Mouse (Mus musculus): ENCODE measurements at regions not wholly inside any gene's neighbourhood (a gene's known extent, or its start where the extent isn't known, plus 50 kb on each side); places are given as distances from the start of the nearest gene placed in this dataset.

- DNase-seq, result peak in 1 of 2 experiments; percentile 14
These were observed 205.7 kb downstream of the Rpap3 start for GRCm38 (mm10) chr15:97499821-97500385.

DNA sequence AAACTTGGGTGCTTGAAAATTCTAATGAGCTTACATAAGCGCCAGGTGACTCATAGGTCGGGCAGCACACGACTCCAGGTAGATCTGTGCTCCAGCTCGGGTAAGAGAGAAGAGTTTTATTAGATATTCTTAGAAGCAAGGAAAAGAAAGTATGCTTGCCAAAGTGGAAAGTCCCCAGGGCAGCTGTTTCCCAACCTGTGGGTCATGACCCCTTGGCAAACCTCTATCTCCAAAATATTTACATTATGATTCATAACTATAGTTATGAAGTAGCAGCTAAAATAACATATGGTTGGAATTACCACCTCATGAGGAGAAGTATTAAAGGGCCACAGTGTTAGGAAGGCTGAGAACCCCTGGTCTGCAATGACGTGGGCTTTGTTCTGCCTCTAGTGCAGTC lies 206.4 kb downstream of the Rpap3 start:
- DNase-seq, result no peak

DNA sequence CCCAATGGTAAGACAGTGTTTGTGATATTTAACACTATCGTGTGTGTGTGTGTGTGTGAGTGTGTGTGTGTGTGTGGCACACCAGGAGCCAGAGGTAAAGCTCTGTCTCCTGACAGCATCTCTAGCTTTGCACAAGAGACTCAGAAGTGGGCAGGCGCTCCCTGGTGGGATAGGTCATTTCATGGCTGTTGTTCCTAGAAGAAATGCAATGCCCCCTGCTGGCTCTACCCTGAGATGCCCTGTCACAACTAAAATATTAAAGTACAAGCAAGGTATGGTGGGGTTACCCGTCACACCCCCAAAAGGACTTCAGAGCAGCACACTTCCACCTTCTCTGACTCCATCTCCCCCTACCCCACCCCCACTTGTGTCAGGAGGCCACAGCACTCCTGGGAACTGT lies 207.2 kb downstream of the Rpap3 start:
- DNase-seq, result no peak

DNA sequence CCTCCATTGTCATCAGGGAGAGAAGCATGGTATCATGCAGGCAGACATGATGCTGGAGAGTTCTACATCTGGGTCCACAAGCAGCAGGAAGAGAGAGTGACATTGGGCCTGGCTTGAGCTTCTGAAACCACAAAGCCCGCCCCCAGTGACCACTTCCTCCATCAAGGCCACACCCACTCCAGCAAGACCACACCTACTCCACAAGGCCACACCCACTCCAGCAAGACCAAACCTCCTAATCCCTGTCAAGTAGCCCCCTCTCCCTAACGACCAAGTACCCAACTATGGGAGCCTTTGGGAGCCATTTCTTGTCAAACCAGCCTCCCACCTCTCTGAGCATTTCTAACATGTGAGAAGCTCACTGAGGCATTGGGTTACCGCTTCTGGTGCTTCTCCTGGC lies 209.6 kb downstream of the Rpap3 start:
- DNase-seq, result no peak

- no peak for DNase-seq
These were observed 212.3 kb downstream of the Rpap3 start for GRCm38 (mm10) chr15:97493340-97493739.

DNA sequence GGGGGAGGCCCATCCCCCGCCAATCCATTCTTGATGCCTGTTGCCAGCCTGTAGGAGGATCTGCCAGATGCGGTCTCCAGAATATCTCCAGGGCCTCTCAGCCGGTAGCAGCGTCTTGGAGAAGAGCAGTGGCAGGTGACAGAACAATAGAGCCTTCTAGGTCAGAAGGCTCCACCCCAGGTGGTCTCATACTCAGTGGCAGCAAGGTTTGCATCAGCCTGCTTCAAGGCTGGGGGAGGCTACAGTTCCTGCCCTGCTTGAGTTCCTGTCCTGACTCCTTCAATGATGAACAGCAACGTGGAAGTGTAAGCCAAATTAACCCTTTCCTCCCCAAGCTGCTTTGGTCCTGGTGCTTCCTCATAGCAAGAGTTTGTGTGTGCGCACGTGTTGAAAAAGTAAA lies 213.8 kb downstream of the Rpap3 start:
- DNase-seq, result no peak

DNA sequence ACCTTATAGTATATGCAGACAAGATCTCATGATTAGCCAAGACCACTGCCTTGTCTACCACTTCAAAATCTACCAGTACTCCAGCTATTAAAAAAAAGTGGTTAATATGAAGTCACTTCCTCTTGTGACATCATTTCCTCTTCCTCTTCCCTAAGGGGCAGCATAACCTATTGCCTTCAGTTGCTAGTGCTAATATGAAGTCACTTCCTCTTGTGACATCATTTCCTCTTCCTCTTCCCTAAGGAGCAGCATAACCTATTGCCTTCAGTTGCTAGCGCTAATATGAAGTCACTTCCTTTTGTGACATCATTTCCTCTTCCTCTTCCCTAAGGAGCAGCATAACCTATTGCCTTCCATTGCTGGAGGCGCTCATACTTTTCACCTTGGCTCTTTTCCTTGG lies 218.2 kb downstream of the Rpap3 start:
- DNase-seq, result no peak

DNA sequence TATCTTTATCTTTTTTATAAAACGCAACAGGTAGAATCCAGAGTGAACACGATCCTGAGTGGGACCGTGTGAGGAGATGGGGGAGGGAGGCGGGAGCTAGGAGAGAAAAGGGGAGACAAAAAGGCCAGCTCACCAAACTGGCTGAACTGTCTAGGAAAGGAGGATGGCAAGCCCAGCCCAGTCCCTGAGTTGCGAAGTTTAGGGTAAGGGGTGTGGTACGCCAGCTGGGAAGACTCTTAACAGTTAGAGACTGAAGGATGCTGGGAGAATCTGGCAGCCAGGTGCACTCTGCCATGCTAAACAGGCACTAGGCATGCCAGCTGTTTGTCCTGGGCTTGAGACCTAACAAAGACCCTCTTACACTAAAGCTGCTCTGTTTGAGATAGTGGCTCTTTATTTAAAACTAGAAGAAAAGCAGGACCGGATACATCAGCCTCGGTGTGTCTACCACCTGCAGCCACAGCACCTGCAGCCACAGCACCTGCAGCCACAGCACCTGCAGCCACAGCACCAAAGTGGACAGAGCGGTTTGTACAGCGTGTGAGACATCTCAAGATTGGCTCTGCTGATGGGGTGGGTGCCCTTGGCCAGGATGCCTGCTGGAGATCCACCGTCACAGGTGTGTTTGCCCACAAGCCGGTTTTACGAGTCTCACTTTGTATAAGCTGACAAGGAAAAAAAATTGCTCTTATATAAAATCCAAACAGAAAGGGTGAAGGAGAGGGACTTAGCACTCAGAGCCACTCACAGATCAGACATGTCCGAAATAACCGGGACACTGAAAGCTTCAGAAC lies 225.1 kb upstream of the Amigo2 start:
- no peak for DNase-seq

- DNase-seq, result no peak
These were observed 224.4 kb upstream of the Amigo2 start for GRCm38 (mm10) chr15:97471476-97471875.

GRCm38 (mm10) chr15:97469684-97470344 lies 222.7 kb upstream of the Amigo2 start:
- no peak for DNase-seq

DNA sequence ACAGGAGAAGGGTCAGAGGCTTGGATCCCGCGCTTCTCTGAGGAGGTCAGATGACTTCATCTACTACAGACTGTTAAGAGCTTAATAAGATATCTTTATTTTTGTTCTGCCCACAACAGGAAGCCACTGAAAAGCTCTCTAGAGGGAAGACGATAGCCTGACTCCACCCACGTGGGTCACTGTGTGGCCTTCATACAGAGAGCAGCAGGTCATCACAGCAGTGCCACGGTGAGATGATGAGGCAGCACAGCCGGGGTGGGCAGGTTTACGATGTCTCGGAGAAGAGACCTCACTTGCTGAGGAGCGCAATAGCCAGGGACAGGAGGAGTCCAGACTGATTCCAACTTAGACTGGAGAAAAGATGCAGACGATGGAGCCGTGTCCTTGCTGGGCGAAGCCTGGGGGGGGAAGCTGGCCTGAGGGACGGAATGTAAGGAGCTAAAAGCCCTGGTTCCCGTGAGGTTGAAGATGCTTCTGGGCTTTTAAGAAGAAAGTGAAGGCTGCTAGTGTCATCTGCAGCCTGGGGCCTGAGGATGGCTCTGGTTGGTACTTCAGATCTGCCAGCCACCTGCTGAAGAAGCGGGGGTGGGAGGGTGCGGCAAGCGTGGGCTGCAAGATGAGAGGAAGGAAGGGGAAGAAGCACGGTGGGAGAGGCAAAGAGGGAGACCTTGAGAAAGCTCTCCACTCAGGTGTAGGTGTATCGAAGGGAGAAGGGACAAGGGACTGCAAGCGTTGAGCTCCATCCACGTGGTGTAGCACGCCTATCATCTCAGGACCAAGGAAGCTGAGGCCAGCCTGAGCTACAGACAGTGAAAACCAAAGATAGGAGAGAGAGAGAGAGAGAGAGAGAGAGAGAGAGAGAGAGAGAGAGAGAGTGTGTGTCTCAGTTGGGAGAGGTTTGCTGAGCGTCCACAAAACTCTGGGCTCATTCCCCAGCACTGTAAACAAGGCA lies 221.9 kb upstream of the Amigo2 start:
- DNase-seq, result no peak

DNA sequence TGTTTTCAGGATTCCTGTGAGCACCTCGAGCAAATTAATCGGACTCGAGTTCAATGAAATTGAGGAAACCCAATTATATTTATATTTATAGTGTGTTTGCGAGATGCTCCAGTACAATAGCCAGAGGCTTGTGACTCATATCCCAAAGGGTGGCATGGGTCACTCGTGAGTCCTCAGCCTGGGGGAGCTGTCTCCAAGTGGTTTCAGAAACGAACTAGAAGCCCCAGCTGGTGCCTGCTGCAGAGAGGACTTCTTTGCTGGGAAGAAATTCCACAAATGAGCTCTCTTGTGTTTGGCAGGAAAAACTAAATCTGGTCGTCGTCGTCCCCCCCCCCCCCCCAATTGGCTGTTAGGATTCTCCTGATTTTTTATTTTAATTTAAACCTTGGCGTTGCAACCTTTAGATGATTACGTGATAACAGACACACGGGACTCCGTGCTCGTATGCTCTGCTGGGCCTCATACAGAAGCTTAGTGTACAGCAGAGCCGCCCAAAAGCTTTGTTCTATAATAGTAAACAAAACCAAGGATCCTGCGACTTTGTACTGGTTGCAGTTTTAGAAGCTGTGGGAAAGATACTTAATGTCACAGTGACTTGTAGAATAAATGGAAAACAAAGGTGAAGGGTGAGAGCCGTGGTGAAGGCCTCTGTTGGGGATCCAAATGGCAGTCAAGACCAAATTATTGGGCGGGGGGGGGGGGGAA lies 220.8 kb upstream of the Amigo2 start:
- no peak for DNase-seq

GRCm38 (mm10) chr15:97466906-97467465 lies 219.9 kb upstream of the Amigo2 start:
- DNase-seq, result no peak

DNA sequence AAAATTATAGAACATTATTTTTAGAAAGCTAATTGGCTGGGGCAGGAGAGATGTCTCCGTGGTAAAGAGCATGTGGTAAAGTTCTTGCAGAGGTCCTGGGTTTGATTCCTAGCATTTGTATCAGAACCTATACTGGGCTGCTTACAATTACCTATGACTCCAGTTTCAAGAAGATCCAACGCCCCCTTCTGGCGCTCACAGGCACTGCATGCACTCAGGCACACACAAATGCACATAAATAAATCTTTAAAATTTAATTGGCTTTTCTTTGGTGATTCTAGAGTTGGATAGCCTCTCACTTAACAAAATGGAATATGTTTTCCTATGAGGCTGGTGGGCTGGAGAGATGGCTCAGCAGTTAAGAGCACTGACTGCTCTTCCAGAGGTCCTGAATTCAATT lies 219.0 kb upstream of the Amigo2 start:
- no peak for DNase-seq

GRCm38 (mm10) chr15:97465366-97465765 lies 218.3 kb upstream of the Amigo2 start:
- DNase-seq, result no peak

GRCm38 (mm10) chr15:97464737-97465136 lies 217.7 kb upstream of the Amigo2 start:
- DNase-seq, result no peak

DNA sequence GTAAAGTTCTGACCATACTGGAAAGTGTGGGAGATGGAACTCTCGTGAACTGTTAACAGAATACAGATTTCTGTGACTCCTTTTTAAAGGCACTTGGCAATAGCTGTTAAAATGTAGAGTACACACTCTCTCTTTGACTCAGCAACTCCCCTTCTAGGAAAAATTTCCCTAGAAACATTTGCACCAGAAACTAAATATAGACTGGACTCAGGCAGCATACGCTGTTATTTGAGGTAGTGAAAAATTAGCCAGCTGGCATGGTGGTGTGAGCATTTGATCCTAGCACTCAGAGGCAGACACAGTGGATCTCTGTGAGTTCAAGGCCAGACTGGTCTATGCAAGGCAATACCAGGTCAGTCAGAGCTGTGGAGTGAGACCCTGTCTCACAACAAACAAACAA lies 215.5 kb upstream of the Amigo2 start:
- no peak for DNase-seq

- no peak for DNase-seq
These were observed 214.9 kb upstream of the Amigo2 start for GRCm38 (mm10) chr15:97462006-97462405.

- DNase-seq, result no peak
These were observed 214.0 kb upstream of the Amigo2 start for GRCm38 (mm10) chr15:97461060-97461459.

- DNase-seq, result no peak
These were observed 213.3 kb upstream of the Amigo2 start for GRCm38 (mm10) chr15:97460360-97460719.

GRCm38 (mm10) chr15:97459606-97460359 lies 212.7 kb upstream of the Amigo2 start:
- no peak for DNase-seq
